Mouse (Mus musculus): ENCODE measurements at regions not wholly inside any gene's neighbourhood (a gene's known extent, or its start where the extent isn't known, plus 50 kb on each side); places are given as distances from the start of the nearest gene placed in this dataset.

DNA sequence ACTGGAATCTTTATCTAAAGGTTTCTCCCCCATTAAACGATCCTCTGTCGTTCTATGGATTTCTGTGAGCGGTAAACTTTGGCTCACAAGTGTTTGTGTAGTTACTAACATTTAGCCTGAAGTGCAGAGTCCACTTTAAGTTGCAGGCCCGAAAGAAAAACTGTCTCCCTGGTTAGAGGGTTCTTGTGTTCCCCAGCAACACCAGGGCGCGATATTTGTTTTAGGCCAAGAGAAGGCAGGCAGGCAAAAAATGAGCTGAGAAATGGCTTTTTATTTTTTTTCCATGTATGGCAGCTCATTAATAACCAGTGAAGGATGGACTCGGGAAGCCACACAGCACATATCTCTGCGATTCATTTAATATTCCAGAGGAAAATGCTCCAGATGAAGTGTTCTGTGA lies 357.4 kb upstream of the Nfe2l3 start:
- Histone ChIP-seq H3K27me3 (ENCODE audit: control insufficient read depth, insufficient read depth, low read length) (no peaks in the 10 kb centered on the region), H3K36me3 (ENCODE audit: control insufficient read depth, insufficient read depth, low read length) (no peaks in the 10 kb centered on the region), H3K4me3 (ENCODE audit: control insufficient read depth, low read depth, low read length) (no peak overlapping the region), H3K27ac (ENCODE audit: control insufficient read depth, insufficient read depth, low read depth, low read length) (no peak overlapping the region), H3K4me1 (ENCODE audit: control insufficient read depth, insufficient read depth, low read length) (peaks cover 2% of the 10 kb centered on the region)
- TF ChIP-seq POLR2A (IDR thresholded peaks at IDR 0.05; ENCODE audit: control insufficient read depth, low read depth, low read length) (no peak), CTCF (IDR thresholded peaks at IDR 0.05; ENCODE audit: control insufficient read depth, insufficient read depth, insufficient replicate concordance, low read depth, low read length) (no peak)

GRCm38 (mm10) chr6:51076861-51077768 lies 355.4 kb upstream of the Nfe2l3 start:
- Histone ChIP-seq H3K36me3 (ENCODE audit: control insufficient read depth, insufficient read depth, low read length) (no peaks in the 10 kb centered on the region), H3K27ac (ENCODE audit: control insufficient read depth, insufficient read depth, low read depth, low read length) (no peak overlapping the region), H3K27me3 (ENCODE audit: control insufficient read depth, insufficient read depth, low read length) (no peaks in the 10 kb centered on the region), H3K4me3 (ENCODE audit: control insufficient read depth, low read depth, low read length) (peak overlapping the region; percentile 51), H3K4me1 (ENCODE audit: control insufficient read depth, insufficient read depth, low read length) (peaks cover 2% of the 10 kb centered on the region)
- TF ChIP-seq CTCF (IDR thresholded peaks at IDR 0.05; ENCODE audit: control insufficient read depth, insufficient read depth, insufficient replicate concordance, low read depth, low read length): no peak
- no peak for TF ChIP-seq POLR2A (IDR thresholded peaks at IDR 0.05; ENCODE audit: control insufficient read depth, low read depth, low read length)

- H3K27ac ChIP-seq (ENCODE audit: control insufficient read depth, insufficient read depth, low read depth, low read length): no peak overlapping the region
- peaks cover 4% of the 10 kb centered on the region for H3K4me1 ChIP-seq (ENCODE audit: control insufficient read depth, insufficient read depth, low read length)
Observed at GRCm38 (mm10) chr6:51077769-51078096, 354.7 kb upstream of the Nfe2l3 start.

DNA sequence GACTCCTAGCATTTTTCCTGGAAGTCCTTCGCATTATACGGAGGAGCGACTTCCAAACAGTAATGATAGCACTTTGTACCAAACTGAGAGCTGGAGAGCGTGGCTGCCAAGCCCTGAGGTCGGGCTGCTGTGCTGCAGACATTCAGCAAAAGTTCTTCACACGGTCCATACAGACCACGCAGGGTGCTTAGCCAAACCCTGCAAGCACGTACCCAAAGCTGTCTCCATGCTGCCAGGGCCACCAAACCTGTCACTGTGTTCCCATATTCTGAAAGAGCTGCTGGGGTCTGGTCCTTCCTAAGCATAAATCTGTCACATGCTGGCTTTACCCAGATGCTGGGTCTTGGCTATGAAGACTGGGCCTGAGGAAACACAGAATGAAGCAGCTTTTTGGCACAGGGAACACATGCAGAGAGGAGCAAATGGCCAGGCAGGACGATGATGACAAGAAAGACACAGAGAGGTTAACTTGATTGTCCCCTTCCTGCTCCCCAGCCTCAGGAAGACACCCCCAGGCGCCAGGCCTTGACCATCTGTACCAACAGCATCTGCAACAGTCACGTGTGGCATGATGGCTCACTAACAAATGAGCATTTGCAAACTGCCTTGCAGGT lies 354.0 kb upstream of the Nfe2l3 start:
- Histone ChIP-seq H3K4me3 (ENCODE audit: control insufficient read depth, low read depth, low read length) (no peak overlapping the region), H3K27me3 (ENCODE audit: control insufficient read depth, insufficient read depth, low read length) (no peaks in the 10 kb centered on the region), H3K27ac (ENCODE audit: control insufficient read depth, insufficient read depth, low read depth, low read length) (no peak overlapping the region), H3K36me3 (ENCODE audit: control insufficient read depth, insufficient read depth, low read length) (no peaks in the 10 kb centered on the region), H3K4me1 (ENCODE audit: control insufficient read depth, insufficient read depth, low read length) (peaks cover 4% of the 10 kb centered on the region)
- no peak for TF ChIP-seq CTCF (IDR thresholded peaks at IDR 0.05; ENCODE audit: control insufficient read depth, insufficient read depth, insufficient replicate concordance, low read depth, low read length)

More at GRCm38 (mm10) chr6:51077769-51078096, 354.7 kb upstream of the Nfe2l3 start:
- no peaks in the 10 kb centered on the region for H3K27me3 ChIP-seq (ENCODE audit: control insufficient read depth, insufficient read depth, low read length)
- peak overlapping the region; percentile 51 for H3K4me3 ChIP-seq (ENCODE audit: control insufficient read depth, low read depth, low read length)
- TF ChIP-seq POLR2A (IDR thresholded peaks at IDR 0.05; ENCODE audit: control insufficient read depth, low read depth, low read length): no peak
- TF ChIP-seq CTCF (IDR thresholded peaks at IDR 0.05; ENCODE audit: control insufficient read depth, insufficient read depth, insufficient replicate concordance, low read depth, low read length): no peak
- no peaks in the 10 kb centered on the region for H3K36me3 ChIP-seq (ENCODE audit: control insufficient read depth, insufficient read depth, low read length)

DNA sequence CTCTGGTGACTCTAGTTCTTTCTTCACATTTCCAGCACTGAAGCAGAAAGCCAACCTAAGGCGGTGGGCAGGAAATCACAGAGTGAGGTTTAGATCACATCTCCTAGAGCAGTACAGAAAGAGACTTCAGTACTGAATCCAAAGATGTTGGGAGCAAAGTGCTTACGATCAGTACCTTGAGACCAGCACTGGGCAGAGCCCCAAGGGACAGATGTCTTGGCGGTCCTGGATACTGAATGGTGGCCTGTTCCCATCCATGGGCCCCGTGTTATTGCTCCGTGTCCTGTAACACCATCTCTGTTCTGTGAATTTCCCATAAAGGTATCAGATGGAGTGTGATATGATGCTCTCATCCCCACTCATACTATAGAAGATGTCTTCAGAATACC lies 353.5 kb upstream of the Nfe2l3 start:
- Histone ChIP-seq H3K27me3 (ENCODE audit: control insufficient read depth, insufficient read depth, low read length) (no peaks in the 10 kb centered on the region), H3K27ac (ENCODE audit: control insufficient read depth, insufficient read depth, low read depth, low read length) (no peak overlapping the region), H3K4me1 (ENCODE audit: control insufficient read depth, insufficient read depth, low read length) (peaks cover 4% of the 10 kb centered on the region), H3K4me3 (ENCODE audit: control insufficient read depth, low read depth, low read length) (no peak overlapping the region), H3K36me3 (ENCODE audit: control insufficient read depth, insufficient read depth, low read length) (no peaks in the 10 kb centered on the region)
- TF ChIP-seq POLR2A (IDR thresholded peaks at IDR 0.05; ENCODE audit: control insufficient read depth, low read depth, low read length): no peak
- TF ChIP-seq CTCF (IDR thresholded peaks at IDR 0.05; ENCODE audit: control insufficient read depth, insufficient read depth, insufficient replicate concordance, low read depth, low read length): no peak

- TF ChIP-seq CTCF (IDR thresholded peaks at IDR 0.05; ENCODE audit: control insufficient read depth, insufficient read depth, insufficient replicate concordance, low read depth, low read length) (no peak), POLR2A (IDR thresholded peaks at IDR 0.05; ENCODE audit: control insufficient read depth, low read depth, low read length) (no peak)
- H3K27me3 ChIP-seq (ENCODE audit: control insufficient read depth, insufficient read depth, low read length): no peaks in the 10 kb centered on the region
- peaks cover 4% of the 10 kb centered on the region for H3K4me1 ChIP-seq (ENCODE audit: control insufficient read depth, insufficient read depth, low read length)
- H3K27ac ChIP-seq (ENCODE audit: control insufficient read depth, insufficient read depth, low read depth, low read length): no peak overlapping the region
- H3K4me3 ChIP-seq (ENCODE audit: control insufficient read depth, low read depth, low read length): no peak overlapping the region
- H3K36me3 ChIP-seq (ENCODE audit: control insufficient read depth, insufficient read depth, low read length): no peaks in the 10 kb centered on the region
Observed at GRCm38 (mm10) chr6:51081056-51081455, 351.4 kb upstream of the Nfe2l3 start.

DNA sequence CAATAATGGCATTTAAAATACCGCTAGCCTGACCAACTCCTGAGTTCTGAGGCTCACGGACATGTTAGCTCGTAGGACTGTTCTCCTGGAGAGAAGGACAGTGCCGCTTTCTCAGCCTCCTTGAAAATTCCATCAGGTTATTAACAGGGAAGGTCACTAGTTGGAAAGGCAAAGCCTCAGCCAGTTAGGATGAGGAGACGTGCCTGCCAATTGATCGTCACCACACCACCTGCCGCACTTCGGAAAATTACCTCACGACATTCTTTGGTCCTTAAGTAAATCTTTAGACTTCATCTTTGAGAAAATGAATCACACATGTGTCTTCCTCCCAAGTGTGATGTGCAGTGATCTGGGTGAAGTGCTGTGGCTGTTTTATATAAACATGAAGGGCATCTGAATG lies 347.8 kb upstream of the Nfe2l3 start:
- TF ChIP-seq POLR2A (IDR thresholded peaks at IDR 0.05; ENCODE audit: control insufficient read depth, low read depth, low read length) (no peak), CTCF (IDR thresholded peaks at IDR 0.05; ENCODE audit: control insufficient read depth, insufficient read depth, insufficient replicate concordance, low read depth, low read length) (no peak)
- no peaks in the 10 kb centered on the region for H3K36me3 ChIP-seq (ENCODE audit: control insufficient read depth, insufficient read depth, low read length)
- H3K4me1 ChIP-seq (ENCODE audit: control insufficient read depth, insufficient read depth, low read length): peaks cover 2% of the 10 kb centered on the region; the same call in 1 of the 2 replicates
- H3K4me3 ChIP-seq (ENCODE audit: control insufficient read depth, low read depth, low read length): no peak overlapping the region
- H3K27ac ChIP-seq (ENCODE audit: control insufficient read depth, insufficient read depth, low read depth, low read length): no peak overlapping the region
- no peaks in the 10 kb centered on the region for H3K27me3 ChIP-seq (ENCODE audit: control insufficient read depth, insufficient read depth, low read length)
